Mouse (Mus musculus) limb, embryonic 13.5 days (tissue): ENCODE results near the gene Acot11. TPM values are rescaled to one million over a fixed set of nuclear protein-coding genes. Genes with fewer than 3 reads are reported as not detected.

Experiments used
- ATAC-seq: fragments of 200-750 bp; cut with Nextera tagmentation; 2 replicates; pipeline ENCODE4 v1.8.0; 2017; ENCODE audit warnings: low read depth, moderate number of reproducible peaks, moderate TSS enrichment; ENCODE audit not compliant: low FRiP score
- H3K27ac ChIP-seq: fragments of 300-500 bp; sonication (generic); 2 replicates; pipeline ENCODE4 v1.5.1; 2015; ENCODE audit warnings: inconsistent platforms, mild to moderate bottlenecking, moderate library complexity
- H3K27me3 ChIP-seq: fragments of 300-500 bp; sonication (generic); 2 replicates; pipeline ENCODE4 v1.6.1; 2015; ENCODE audit warnings: mild to moderate bottlenecking, inconsistent platforms
- H3K36me3 ChIP-seq: fragments of 300-500 bp; sonication (generic); 2 replicates; pipeline ENCODE4 v1.6.1; 2015; ENCODE audit warnings: inconsistent platforms, mild to moderate bottlenecking, moderate library complexity
- H3K4me1 ChIP-seq: fragments of 300-500 bp; sonication (generic); 2 replicates; pipeline ENCODE4 v1.6.1; 2015; ENCODE audit warnings: inconsistent platforms
- H3K4me2 ChIP-seq: fragments of 300-500 bp; sonication (generic); replicated peaks from 2 replicates; pipeline ENCODE4 v1.6.1; 2015; ENCODE audit warnings: inconsistent platforms, mild to moderate bottlenecking, moderate library complexity
- H3K4me3 ChIP-seq: fragments of 300-500 bp; sonication (generic); 2 replicates; pipeline ENCODE4 v1.5.1; 2015; ENCODE audit warnings: moderate library complexity, mild to moderate bottlenecking, inconsistent platforms
- H3K9ac ChIP-seq: fragments of 300-500 bp; sonication (generic); 2 replicates; pipeline ENCODE4 v1.6.1; 2015; ENCODE audit warnings: mild to moderate bottlenecking, inconsistent platforms
- H3K9me3 ChIP-seq: fragments of 300-500 bp; sonication (generic); 2 replicates; pipeline ENCODE4 v1.6.1; 2016; ENCODE audit warnings: inconsistent platforms
- WGBS: fragments of 180-500 bp; shearing (Covaris S2); methylation state at CpG from one replicate; pipeline ENCODE4 v1.1.7; 2015; 5-methylcytosine and 5-hydroxymethylcytosine counted together
- polyA plus RNA-seq: library from polyadenylated mRNA; unstranded; fragments of >200 nt; fragmentation: Nextera tagmentation; extraction: Ambion mirVana; gene quantifications from 2 replicates; pipeline ENCODE4 v1.2.1, GENCODE M21; 2015

Acot11 gene
- polyA plus RNA-seq, 1 experiment from 2014 or later = 5.5 TPM

DNA sequence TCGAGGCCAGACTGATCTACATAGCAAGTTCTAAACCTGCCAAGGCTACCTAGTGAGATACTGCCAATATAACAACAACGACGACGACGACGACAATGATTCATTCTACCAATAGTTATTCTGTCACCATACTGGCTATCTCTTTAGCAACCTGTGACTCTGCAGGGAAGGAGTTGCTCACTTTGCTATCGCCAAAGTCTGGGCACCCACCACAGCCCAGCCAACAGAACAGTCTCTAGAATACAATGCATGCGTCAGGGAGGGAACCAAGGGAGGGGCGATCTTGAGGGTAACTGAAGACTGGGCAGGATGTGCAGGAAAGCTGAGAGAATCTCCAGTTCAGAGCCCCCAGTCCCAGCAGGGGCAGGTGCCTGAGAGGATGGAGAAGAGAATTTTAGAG, 32.6 kb upstream of the Acot11 start:
- ATAC-seq = no peak
- Histone ChIP-seq H3K4me1 (peaks cover 46% of the 10 kb centered on the region), H3K36me3 (no peaks in the 10 kb centered on the region), H3K27me3 (no peaks in the 10 kb centered on the region), H3K27ac (peak overlapping the region; percentile 100; the same call in 1 of the 2 replicates), H3K4me3 (peak overlapping the region; percentile 34), H3K9ac (peak overlapping the region; percentile 67), H3K9me3 (no peaks in the 10 kb centered on the region), H3K4me2 (peak overlapping the region; percentile 99)
- 6% methylated on average over 9 of the region's 9 CpGs for WGBS

DNA sequence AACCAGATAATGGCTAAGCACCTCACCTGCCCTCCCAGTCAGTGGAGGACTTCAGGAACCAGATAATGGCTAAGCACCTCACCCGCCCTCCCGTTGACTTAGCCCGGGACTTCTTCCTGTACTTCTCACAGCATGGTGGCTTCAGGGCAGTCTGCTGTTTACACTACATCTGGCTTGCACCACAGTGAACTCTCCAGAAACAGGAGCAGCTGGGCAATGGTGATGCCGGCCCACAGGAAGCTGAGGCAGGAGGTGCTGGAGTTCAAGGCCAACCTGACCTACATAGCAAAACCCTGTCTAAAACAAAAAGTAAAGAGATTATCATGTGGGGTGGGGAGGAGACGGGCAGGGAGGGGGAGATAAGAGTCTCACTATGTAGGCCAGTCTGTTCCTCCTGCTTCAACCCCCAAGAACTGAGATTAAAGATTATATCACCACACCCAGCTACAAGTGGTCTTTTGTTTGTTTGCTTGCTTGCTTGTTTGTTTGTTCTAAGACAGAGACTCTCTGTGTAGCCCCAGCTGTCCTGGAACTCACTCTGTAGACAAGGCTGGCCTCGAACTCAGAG, 25.8 kb upstream of the Acot11 start:
- H3K4me1 ChIP-seq = peaks cover 45% of the 10 kb centered on the region
- no peaks in the 10 kb centered on the region for H3K27me3 ChIP-seq
- no peak for ATAC-seq
- no peak overlapping the region for H3K4me3 ChIP-seq
- no peak overlapping the region for H3K27ac ChIP-seq
- no peak overlapping the region for H3K9ac ChIP-seq
- H3K9me3 ChIP-seq = no peaks in the 10 kb centered on the region
- no peaks in the 10 kb centered on the region for H3K36me3 ChIP-seq
- H3K4me2 ChIP-seq = no peak overlapping the region
- 72% methylated on average over 6 of the region's 6 CpGs for whole genome bisulfite sequencing

- no peaks in the 10 kb centered on the region for H3K9me3 ChIP-seq
- no peaks in the 10 kb centered on the region for H3K36me3 ChIP-seq
- ATAC-seq = peak; percentile 80
- peak overlapping the region; percentile 43 for H3K4me3 ChIP-seq
- peaks cover 56% of the 10 kb centered on the region for H3K4me1 ChIP-seq
- H3K9ac ChIP-seq = peak overlapping the region; percentile 62
- H3K4me2 ChIP-seq = peak overlapping the region; percentile 68
- H3K27me3 ChIP-seq = no peaks in the 10 kb centered on the region
- under 1% methylated on average over 42 of the region's 42 CpGs for WGBS
- H3K27ac ChIP-seq = peak overlapping the region; percentile 79
These were observed 23.1 kb upstream of the Acot11 start for GRCm38 (mm10) chr4:106827738-106828361.

- H3K36me3 ChIP-seq = no peaks in the 10 kb centered on the region
- H3K9me3 ChIP-seq = no peaks in the 10 kb centered on the region
- H3K4me1 ChIP-seq = peaks cover 56% of the 10 kb centered on the region
- H3K4me2 ChIP-seq = no peak overlapping the region
- peak overlapping the region; percentile 33; the same call in 1 of the 2 replicates for H3K27ac ChIP-seq
- no peak for ATAC-seq
- no peak overlapping the region for H3K4me3 ChIP-seq
- 46% methylated on average over 5 of the region's 5 CpGs for WGBS
- H3K9ac ChIP-seq = no peak overlapping the region
- no peaks in the 10 kb centered on the region for H3K27me3 ChIP-seq
These were observed 20.4 kb upstream of the Acot11 start for GRCm38 (mm10) chr4:106825229-106825628.

DNA sequence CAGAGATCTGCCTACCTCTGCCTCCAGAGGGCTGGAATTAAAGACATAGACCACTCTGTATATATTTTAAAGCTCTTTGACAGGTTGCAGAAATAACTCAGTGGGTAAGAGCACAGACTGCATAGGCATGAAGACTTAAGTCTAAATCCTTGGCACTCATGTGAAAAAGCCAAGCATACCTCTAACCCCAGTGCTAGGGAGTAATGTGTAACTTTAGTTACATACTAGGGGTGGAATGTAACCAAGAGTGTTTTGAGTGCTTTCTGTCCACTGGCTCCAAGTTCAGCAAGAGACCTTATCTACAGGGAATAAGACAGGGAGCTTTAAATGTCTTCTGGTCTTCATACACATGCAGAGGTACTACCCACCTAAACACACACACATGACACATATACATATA, 14.6 kb upstream of the Acot11 start:
- no peaks in the 10 kb centered on the region for H3K9me3 ChIP-seq
- no peak overlapping the region for H3K9ac ChIP-seq
- no peaks in the 10 kb centered on the region for H3K27me3 ChIP-seq
- H3K36me3 ChIP-seq = no peaks in the 10 kb centered on the region
- no peak for ATAC-seq
- H3K4me1 ChIP-seq = peaks cover 15% of the 10 kb centered on the region
- no peak overlapping the region for H3K27ac ChIP-seq
- H3K4me3 ChIP-seq = no peak overlapping the region
- H3K4me2 ChIP-seq = no peak overlapping the region

GRCm38 (mm10) chr4:106818332-106818731, 13.5 kb upstream of the Acot11 start:
- no peak overlapping the region for H3K9ac ChIP-seq
- H3K27me3 ChIP-seq = no peaks in the 10 kb centered on the region
- 74% methylated on average over 6 of the region's 6 CpGs for WGBS
- H3K4me1 ChIP-seq = peaks cover 15% of the 10 kb centered on the region
- H3K4me3 ChIP-seq = no peak overlapping the region
- H3K36me3 ChIP-seq = no peaks in the 10 kb centered on the region
- H3K27ac ChIP-seq = no peak overlapping the region
- no peak overlapping the region for H3K4me2 ChIP-seq
- H3K9me3 ChIP-seq = no peaks in the 10 kb centered on the region
- ATAC-seq = no peak

GRCm38 (mm10) chr4:106817017-106817416, 12.2 kb upstream of the Acot11 start:
- Histone ChIP-seq H3K27ac (no peak overlapping the region), H3K4me2 (no peak overlapping the region), H3K36me3 (no peaks in the 10 kb centered on the region), H3K27me3 (no peaks in the 10 kb centered on the region), H3K4me1 (peaks cover 15% of the 10 kb centered on the region), H3K9ac (no peak overlapping the region), H3K9me3 (no peaks in the 10 kb centered on the region), H3K4me3 (no peak overlapping the region)
- no peak for ATAC-seq
- WGBS = 92% methylated on average over 4 of the region's 4 CpGs

DNA sequence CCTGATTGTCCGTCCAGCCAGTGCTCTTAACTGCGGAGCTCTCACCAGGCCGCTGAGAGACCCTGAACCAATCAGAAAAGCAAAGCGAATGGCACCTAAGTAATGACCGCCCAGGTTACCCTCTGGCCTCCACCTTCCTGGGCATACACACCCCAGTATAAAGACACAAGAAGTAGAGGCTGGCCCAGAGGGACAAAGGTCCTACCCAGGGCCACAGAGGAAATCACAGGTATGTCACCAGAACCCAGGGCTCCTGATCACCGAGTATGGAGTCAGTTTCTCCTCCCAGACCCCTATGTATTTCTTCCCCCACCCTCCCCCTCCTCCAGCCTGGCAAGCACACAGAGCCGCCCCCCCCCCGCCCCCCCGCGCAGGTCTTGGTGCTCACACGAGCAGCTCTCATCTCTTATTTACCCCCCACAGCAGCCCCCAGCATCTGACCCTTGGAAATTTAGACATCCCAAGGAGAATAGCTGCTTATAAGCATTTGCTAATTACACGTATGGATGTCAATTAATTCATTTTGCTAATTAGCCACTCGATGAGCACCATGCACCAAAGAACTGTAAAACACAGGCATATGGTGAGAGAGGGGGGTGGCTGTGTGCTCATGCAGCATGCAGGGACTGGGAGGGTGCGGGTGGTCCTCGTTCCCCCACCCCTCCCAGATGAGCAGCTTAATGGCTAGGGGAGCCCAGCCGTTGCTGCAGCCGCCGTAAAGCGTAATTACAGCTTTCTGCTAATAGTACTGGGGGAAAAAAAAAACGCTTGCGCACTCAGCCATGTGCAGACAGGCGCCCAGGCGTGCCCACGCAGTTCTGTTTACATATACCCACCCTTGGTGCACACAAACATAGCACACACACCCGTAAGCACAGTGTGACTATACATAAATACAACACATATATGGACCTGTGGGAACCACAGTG, 10.9 kb upstream of the Acot11 start:
- peak overlapping the region; percentile 39; the same call in 1 of the 2 replicates for H3K9ac ChIP-seq
- H3K27me3 ChIP-seq = no peaks in the 10 kb centered on the region
- no peak overlapping the region for H3K27ac ChIP-seq
- H3K4me3 ChIP-seq = no peak overlapping the region
- H3K4me1 ChIP-seq = peaks cover 15% of the 10 kb centered on the region
- no peaks in the 10 kb centered on the region for H3K36me3 ChIP-seq
- no peaks in the 10 kb centered on the region for H3K9me3 ChIP-seq
- ATAC-seq = peak; percentile 66; the same call in 1 of the 2 replicates
- 28% methylated on average over 24 of the region's 25 CpGs for WGBS
- H3K4me2 ChIP-seq = peak overlapping the region; percentile 56

DNA sequence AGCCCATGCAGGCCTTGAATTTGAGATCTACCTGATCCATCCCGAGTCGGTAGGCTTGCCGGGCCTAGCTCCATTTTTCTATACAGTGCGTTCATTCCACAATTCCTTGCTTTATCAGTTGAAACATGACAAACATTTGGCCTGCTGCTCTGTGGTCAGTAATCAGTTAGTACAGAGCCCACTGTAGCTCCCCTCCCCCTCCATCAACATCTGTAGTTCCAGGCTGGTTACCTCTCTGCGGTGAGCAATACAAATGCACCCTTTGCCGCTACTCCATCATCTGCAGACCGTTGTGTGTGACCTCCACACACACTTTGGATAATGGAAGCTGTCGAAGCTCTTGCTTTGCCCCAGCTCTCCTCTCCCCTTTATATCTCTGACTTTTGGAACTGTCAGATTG, 6.4 kb upstream of the Acot11 start:
- H3K4me2 ChIP-seq = no peak overlapping the region
- H3K27me3 ChIP-seq = no peaks in the 10 kb centered on the region
- H3K4me3 ChIP-seq = no peak overlapping the region
- no peak for ATAC-seq
- 90% methylated on average over 8 of the region's 8 CpGs for WGBS
- no peaks in the 10 kb centered on the region for H3K36me3 ChIP-seq
- peaks cover 12% of the 10 kb centered on the region for H3K4me1 ChIP-seq
- H3K9me3 ChIP-seq = peaks cover 6% of the 10 kb centered on the region; the same call in 1 of the 2 replicates
- H3K9ac ChIP-seq = no peak overlapping the region
- H3K27ac ChIP-seq = no peak overlapping the region

DNA sequence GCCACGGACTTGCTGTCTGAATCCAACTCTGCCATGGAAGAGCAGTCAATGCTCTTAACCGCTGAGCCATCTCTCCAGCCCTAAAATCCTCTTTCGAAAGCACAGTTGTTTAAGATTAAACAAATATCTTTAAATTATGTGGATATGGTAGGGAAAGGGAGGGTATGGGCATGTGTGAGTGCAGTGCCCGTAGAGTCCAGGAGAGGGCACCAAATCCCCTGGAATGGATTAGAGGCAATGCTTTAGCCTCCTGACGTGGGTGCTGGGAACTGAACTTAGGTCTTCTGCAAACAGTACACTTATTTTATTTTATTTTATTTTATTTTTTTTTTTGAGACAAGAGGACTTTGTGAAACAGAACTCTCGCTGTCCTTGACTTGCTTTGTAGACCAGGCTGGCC, 5.2 kb upstream of the Acot11 start:
- WGBS = 88% methylated on average over 6 of the region's 6 CpGs
- ATAC-seq = no peak
- no peak overlapping the region for H3K27ac ChIP-seq

DNA sequence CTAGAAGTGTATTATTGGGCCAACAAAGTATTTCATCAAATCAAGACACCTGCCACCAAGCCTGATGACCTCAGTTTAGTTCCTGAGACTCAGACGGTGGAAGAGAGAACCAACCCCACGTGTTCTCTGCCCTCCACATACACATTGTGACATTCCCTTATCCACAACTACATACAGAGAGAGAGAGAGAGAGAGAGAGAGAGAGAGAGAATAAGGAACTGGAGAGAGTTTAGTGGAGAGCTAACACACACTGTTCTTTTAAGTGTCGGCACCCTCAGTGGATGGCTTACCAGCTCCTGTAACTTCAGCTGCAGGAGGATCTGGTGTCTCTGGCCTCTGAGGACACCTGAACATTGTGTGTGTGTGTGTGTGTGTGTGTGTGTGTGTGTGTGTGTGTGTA, 2.5 kb upstream of the Acot11 start:
- no peaks in the 10 kb centered on the region for H3K36me3 ChIP-seq
- H3K4me3 ChIP-seq = no peak overlapping the region
- H3K9me3 ChIP-seq = peaks cover 6% of the 10 kb centered on the region; the same call in 1 of the 2 replicates
- no peak overlapping the region for H3K9ac ChIP-seq
- ATAC-seq = no peak
- no peak overlapping the region for H3K27ac ChIP-seq
- H3K4me2 ChIP-seq = no peak overlapping the region
- H3K27me3 ChIP-seq = peaks cover 9% of the 10 kb centered on the region; the same call in 1 of the 2 replicates
- H3K4me1 ChIP-seq = peaks cover 10% of the 10 kb centered on the region
- WGBS = 71% methylated on average over 3 of the region's 3 CpGs

More for the DNA sequence above, 5.2 kb upstream of the Acot11 start:
- Histone ChIP-seq H3K27me3 (no peaks in the 10 kb centered on the region), H3K9me3 (peaks cover 6% of the 10 kb centered on the region; the same call in 1 of the 2 replicates), H3K4me2 (no peak overlapping the region), H3K36me3 (no peaks in the 10 kb centered on the region), H3K4me1 (peaks cover 2% of the 10 kb centered on the region), H3K4me3 (no peak overlapping the region), H3K9ac (no peak overlapping the region)

GRCm38 (mm10) chr4:106805890-106806289, 1.1 kb upstream of the Acot11 start:
- Histone ChIP-seq H3K27ac (no peak overlapping the region), H3K4me3 (no peak overlapping the region), H3K27me3 (peaks cover 9% of the 10 kb centered on the region; the same call in 1 of the 2 replicates), H3K36me3 (no peaks in the 10 kb centered on the region), H3K9ac (no peak overlapping the region), H3K4me1 (peaks cover 10% of the 10 kb centered on the region), H3K4me2 (no peak overlapping the region), H3K9me3 (peaks cover 6% of the 10 kb centered on the region)
- no peak for ATAC-seq
- 45% methylated on average over 2 of the region's 2 CpGs for WGBS
